Mouse (Mus musculus) left cerebral cortex, adult 2 months (tissue): ENCODE results near the gene Gm20683. TPM values are rescaled to one million over a fixed set of nuclear protein-coding genes. Genes with fewer than 3 reads are reported as not detected.

Experiments
- DNase-seq, 2 experiments: peaks; one replicate each; pipeline ENCODE4 v3.0.0; 2021 to 2022; ENCODE audit warnings: low spot score in 2 of 2, mixed read lengths in 1 of 2; ENCODE audit errors: extremely low spot score in 1 of 2
- H3K27ac ChIP-seq: fragments of 200-600 bp; 2 replicates; pipeline ENCODE4 v1.8.1; 2022
- H3K4me3 ChIP-seq: fragments of 200-600 bp; 2 replicates; pipeline ENCODE4 v1.8.1; 2022
- CTCF ChIP-seq: fragments of 200-600 bp; IDR thresholded peaks from 2 replicates; pipeline ENCODE4 v1.8.1; 2022; ENCODE audit warnings: antibody characterized with exemption, mild to moderate bottlenecking, moderate library complexity
- intact Hi-C: fragments of 180-260 bp; cut with DNase I; formaldehyde crosslinking; loops from one replicate; pipeline ENCODE4 v1.15.1; 2025
- long read RNA-seq, 2 experiments: library from polyadenylated mRNA; stranded (forward); transcript quantifications; one replicate each; pipeline ENCODE4 v2.0.0; 2021; ENCODE audit warnings: borderline mapping rate in 2 of 2
- total RNA-seq, 2 experiments: library from RNA; stranded (reverse); gene quantifications; 2 replicates each; pipeline ENCODE4 v1.2.3; 2021

Gm20683 gene
- total RNA-seq = 10 to 100 TPM; 23.0 to 25.1 TPM
- long read RNA-seq, experiment 1, partial matches to known transcripts = 3 of 7 reads
- long read RNA-seq, experiment 1, other reads (novel, unspliced or antisense) = 4 of 7 reads
- long read RNA-seq, experiment 2, partial matches to known transcripts = 1 of 4 reads
- long read RNA-seq, experiment 2, other reads (novel, unspliced or antisense) = 3 of 4 reads

- Histone ChIP-seq H3K27ac (no peak within 1 kb of the TSS), H3K4me3 (no peak within 1 kb of the TSS)
- no peak for TF ChIP-seq CTCF
- intact Hi-C loops = no loop called here
- no peak for DNase-seq
These were observed at the start of gene Gm20683 for GRCm38 (mm10) chr17:25841117-25841880. TSS of gene Gm20683 (minus strand) at chr17:25841763.

GRCm38 (mm10) chr17:25888837-25889236 is 47.3 kb upstream of the Gm20683 start:
- no peak for DNase-seq
- intact Hi-C loops = no loop called here
- TF ChIP-seq CTCF = no peak
- H3K4me3 ChIP-seq = no peak overlapping the region
- H3K27ac ChIP-seq = peak overlapping the region; percentile 32; the same call in 1 of the 2 replicates

GRCm38 (mm10) chr17:25887467-25887866 is 45.9 kb upstream of the Gm20683 start:
- intact Hi-C loops = no loop called here
- Histone ChIP-seq H3K4me3 (no peak overlapping the region), H3K27ac (no peak overlapping the region)
- no peak for DNase-seq
- TF ChIP-seq CTCF = no peak

- H3K27ac ChIP-seq = no peak overlapping the region
- H3K4me3 ChIP-seq = no peak overlapping the region
- intact Hi-C loops = no loop called here
- no peak for TF ChIP-seq CTCF
- DNase-seq = no peak
These were observed 45.2 kb upstream of the Gm20683 start for GRCm38 (mm10) chr17:25886806-25887205.

GRCm38 (mm10) chr17:25885636-25886035 is 44.1 kb upstream of the Gm20683 start:
- Histone ChIP-seq H3K4me3 (no peak overlapping the region), H3K27ac (no peak overlapping the region)
- peak; percentile 66 for TF ChIP-seq CTCF
- intact Hi-C loops = no loop called here
- no peak for DNase-seq

- TF ChIP-seq CTCF = peak; percentile 31
- H3K4me3 ChIP-seq = no peak overlapping the region
- intact Hi-C loops = no loop called here
These were observed 42.3 kb upstream of the Gm20683 start for GRCm38 (mm10) chr17:25883824-25884223.

GRCm38 (mm10) chr17:25883268-25883667 is 41.7 kb upstream of the Gm20683 start:
- no peak for TF ChIP-seq CTCF
- intact Hi-C loops = no loop called here
- Histone ChIP-seq H3K27ac (no peak overlapping the region), H3K4me3 (no peak overlapping the region)
- no peak for DNase-seq

More at GRCm38 (mm10) chr17:25883824-25884223, 42.3 kb upstream of the Gm20683 start:
- H3K27ac ChIP-seq = no peak overlapping the region
- no peak for DNase-seq

GRCm38 (mm10) chr17:25882306-25882705 is 40.7 kb upstream of the Gm20683 start:
- intact Hi-C loops = no loop called here
- H3K4me3 ChIP-seq = no peak overlapping the region
- no peak overlapping the region for H3K27ac ChIP-seq
- no peak; the same call in none of the 2 replicates for TF ChIP-seq CTCF
- DNase-seq = no peak

GRCm38 (mm10) chr17:25881691-25882090 is 40.1 kb upstream of the Gm20683 start:
- intact Hi-C loops = no loop called here
- H3K4me3 ChIP-seq = no peak overlapping the region
- no peak overlapping the region for H3K27ac ChIP-seq
- no peak for TF ChIP-seq CTCF
- no peak for DNase-seq

GRCm38 (mm10) chr17:25880913-25881641 is 39.5 kb upstream of the Gm20683 start:
- no peak overlapping the region for H3K27ac ChIP-seq
- no peak overlapping the region for H3K4me3 ChIP-seq
- DNase-seq = no peak
- intact Hi-C loops = no loop called here
- no peak for TF ChIP-seq CTCF

- no peak for DNase-seq
- Histone ChIP-seq H3K27ac (0 out of 2 replicates have a peak within 1 kb of the TSS, but pooled peaks have one; percentile 11), H3K4me3 (no peak within 1 kb of the TSS)
- intact Hi-C loops = no loop called here
- no peak for TF ChIP-seq CTCF
These were observed 38.8 kb upstream of the Gm20683 start, which contains the start of gene Wfikkn1 for GRCm38 (mm10) chr17:25880196-25880910. TSS of gene Wfikkn1 (minus strand) at chr17:25880858.
